Mouse (Mus musculus): ENCODE measurements around the gene Hoxd11. TPM values are rescaled to one million over a fixed set of nuclear protein-coding genes. Genes with fewer than 3 reads are reported as not detected.

The Hoxd11 gene
- total RNA-seq, 2 experiments from 2014 or later, result not detected

- no peak for TF ChIP-seq CTCF (conservative IDR thresholded peaks at IDR 0.05)
- no peak overlapping the region for H3K27ac ChIP-seq
- no peak for DNase-seq (ENCODE audit: low spot score in 2 of 2)
- no peak overlapping the region for H3K4me3 ChIP-seq
These were observed 48.9 kb downstream of the Hoxd11 start for GRCm38 (mm10) chr2:74728303-74728680.

DNA sequence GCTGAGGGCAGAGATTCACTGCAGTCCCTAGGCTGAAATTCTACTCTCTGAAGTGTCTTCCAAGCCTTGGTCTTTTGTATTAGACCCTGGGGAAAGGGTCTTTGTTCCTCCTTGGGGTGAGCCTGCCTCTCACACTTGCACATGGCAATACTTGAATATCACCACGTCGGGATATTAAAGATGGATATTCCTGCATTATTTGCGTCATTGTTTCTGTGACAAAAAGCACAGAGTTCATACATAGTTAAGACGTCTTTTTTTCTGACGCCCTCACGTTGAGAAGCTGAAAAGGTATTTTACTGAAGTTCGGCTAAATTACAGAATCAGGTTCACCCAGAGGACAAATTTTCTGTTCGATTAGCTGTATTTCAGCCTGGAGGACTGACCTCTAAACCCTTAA lies 51.0 kb downstream of the Hoxd11 start:
- DNase-seq (ENCODE audit: low spot score in 2 of 2), result no peak
- no peak for TF ChIP-seq CTCF (conservative IDR thresholded peaks at IDR 0.05)
- H3K4me3 ChIP-seq, result no peak overlapping the region
- no peak overlapping the region for H3K27ac ChIP-seq

DNA sequence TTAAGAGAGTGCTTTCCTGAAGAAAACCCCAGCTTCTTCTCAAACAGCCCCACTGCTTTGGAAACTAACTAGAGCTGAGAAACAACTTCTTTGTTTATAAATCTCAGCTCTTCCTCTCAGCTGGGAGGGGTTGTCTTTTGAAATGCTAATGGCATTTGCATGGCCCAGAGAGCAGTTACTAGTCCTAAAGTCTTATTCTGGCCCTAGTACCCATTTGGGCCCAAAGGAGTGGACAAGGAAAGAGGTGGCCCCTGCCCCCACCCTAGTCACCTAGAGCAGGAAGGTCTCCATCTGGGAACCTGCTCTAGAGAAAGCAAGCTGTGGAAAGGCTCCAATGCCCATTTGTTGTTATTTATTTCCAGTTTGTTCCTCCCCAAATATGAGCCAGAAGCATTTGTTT lies 51.7 kb downstream of the Hoxd11 start:
- no peak for TF ChIP-seq CTCF (conservative IDR thresholded peaks at IDR 0.05)
- no peak overlapping the region for H3K4me3 ChIP-seq
- H3K27ac ChIP-seq, result no peak overlapping the region
- no peak for DNase-seq (ENCODE audit: low spot score in 2 of 2)

DNA sequence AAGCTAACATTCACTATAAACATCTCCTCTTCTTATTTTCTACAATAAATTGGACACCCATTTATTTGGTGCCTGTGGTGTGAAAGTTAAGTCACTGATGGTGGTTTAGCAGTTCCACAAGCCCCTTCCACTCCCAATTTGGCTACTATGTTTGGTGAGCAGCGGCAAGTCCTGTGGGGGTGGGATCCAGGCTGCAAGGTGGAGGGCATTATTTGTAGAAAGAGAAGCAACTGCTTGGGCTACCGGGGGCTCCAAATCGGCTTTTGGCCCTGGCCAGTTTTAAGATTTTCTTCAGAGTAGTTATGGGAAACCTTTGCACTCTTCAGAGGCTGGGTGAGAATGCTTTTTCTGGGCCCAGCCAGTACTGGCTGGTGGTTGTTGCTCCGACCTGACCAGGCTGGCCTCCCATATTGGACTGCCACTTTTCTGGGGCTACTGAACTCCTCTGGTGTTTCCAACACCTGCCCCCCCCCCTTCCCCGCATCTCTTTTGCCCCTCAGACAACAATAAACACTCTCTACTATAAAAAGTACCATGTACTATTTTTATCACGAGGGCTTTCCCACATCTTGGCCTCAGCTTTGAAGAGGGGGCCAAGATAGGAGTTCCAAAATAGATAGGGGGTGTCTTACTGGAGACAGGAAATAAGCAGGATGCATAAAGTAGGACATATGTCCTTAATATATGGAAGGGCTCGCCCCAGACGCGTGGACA lies 52.6 kb downstream of the Hoxd11 start:
- H3K4me3 ChIP-seq, result no peak overlapping the region
- no peak overlapping the region for H3K27ac ChIP-seq
- TF ChIP-seq CTCF (conservative IDR thresholded peaks at IDR 0.05), result no peak
- DNase-seq (ENCODE audit: low spot score in 2 of 2), result no peak

GRCm38 (mm10) chr2:74732513-74733316 lies 53.4 kb downstream of the Hoxd11 start:
- no peak overlapping the region for H3K27ac ChIP-seq
- no peak overlapping the region for H3K4me3 ChIP-seq
- no peak for TF ChIP-seq CTCF (conservative IDR thresholded peaks at IDR 0.05)
- DNase-seq (ENCODE audit: low spot score in 2 of 2), result no peak

GRCm38 (mm10) chr2:74733317-74733661 lies 53.9 kb downstream of the Hoxd11 start:
- no peak for TF ChIP-seq CTCF (conservative IDR thresholded peaks at IDR 0.05)
- H3K27ac ChIP-seq, result no peak overlapping the region
- DNase-seq (ENCODE audit: low spot score in 2 of 2), result no peak
- no peak overlapping the region for H3K4me3 ChIP-seq

GRCm38 (mm10) chr2:74733765-74734164 lies 54.4 kb downstream of the Hoxd11 start:
- no peak overlapping the region for H3K27ac ChIP-seq
- no peak overlapping the region for H3K4me3 ChIP-seq
- DNase-seq (ENCODE audit: low spot score in 2 of 2), result no peak
- no peak for TF ChIP-seq CTCF (conservative IDR thresholded peaks at IDR 0.05)

- Histone ChIP-seq H3K27ac (no peak overlapping the region), H3K4me3 (no peak overlapping the region)
- no peak for TF ChIP-seq CTCF (conservative IDR thresholded peaks at IDR 0.05)
- no peak for DNase-seq (ENCODE audit: low spot score in 2 of 2)
These were observed 55.1 kb downstream of the Hoxd11 start for GRCm38 (mm10) chr2:74734451-74734850.

DNA sequence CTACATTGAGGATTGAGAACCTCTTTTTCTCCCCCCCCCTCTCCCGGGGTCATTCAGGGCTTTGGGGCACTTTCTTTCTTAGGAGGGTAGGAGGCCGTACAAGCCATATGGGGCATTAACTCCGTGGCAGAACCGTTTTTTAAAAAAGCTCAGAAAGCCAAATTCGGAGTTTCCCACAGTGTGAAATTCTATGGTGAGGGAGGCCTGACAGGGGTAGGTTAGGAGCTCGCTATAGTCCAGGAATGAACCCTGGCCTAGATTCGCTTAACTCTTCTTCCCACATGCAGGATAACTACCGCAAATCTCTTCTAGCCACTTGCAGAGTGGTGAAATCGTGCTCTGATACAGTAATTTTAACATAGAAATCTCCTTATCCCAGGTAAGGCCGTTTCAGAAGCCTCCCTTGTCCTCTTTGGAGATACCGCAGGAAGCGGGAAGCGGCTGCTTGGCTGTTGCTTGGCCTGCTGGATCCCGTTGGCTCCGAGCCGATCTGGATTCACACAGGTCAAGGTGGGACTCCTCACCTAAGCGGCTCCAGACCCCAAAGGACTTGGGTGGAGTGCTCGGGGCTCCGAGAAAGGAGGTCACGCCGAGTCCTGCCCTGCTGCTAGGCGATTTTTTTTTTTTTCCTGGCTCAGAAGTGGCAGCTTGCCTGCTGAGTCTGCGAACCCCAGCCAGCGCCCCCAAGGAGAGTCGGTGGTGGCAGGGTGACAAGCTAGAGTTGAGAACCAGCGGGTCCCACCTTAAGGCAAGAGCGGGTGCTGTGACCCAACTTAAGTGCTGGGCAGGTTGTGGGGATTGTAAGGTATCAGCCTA lies 55.8 kb downstream of the Hoxd11 start:
- DNase-seq (ENCODE audit: low spot score in 2 of 2), result no peak
- no peak overlapping the region for H3K4me3 ChIP-seq
- H3K27ac ChIP-seq, result no peak overlapping the region
- no peak for TF ChIP-seq CTCF (conservative IDR thresholded peaks at IDR 0.05)

DNA sequence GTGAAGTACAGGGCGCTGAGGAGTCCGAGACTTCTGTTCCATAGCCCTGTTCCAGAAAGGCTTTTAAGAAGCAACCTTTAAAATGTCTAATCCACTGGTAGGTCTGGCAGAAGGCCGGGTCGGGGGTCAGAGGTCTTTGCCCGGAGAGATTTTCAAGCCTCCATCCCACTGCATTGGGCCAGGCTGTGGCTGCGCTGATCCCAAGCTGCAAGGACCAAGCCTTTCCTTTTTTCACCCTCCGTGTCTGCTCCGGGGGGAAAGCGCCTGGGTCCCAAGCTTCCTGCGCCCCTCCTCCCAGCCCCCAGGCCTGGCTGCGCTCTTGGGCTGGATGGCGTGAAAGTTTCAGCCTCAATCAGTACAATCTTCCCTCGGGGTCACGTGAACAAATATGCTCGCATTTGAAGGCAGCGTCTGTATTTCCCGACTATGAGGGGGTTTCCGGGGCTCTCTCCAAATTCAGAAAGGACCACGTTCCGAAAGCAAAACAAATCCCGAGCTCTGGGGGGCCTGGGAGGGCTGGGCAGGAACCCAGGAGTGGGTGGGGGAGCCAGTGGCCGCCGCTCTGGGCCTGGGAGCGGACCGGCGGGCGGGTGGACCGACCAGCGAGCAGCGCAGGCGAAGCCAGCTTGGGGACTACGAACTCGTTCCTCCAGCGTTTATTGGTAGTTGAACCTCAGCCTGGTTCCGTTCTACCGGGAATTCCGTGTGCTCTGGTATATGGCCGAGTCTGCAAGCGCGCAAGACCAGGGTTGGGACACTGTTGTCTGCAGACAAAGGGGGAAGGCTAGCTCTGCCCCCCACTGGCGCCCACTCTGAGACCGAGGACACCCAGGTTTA lies 56.7 kb downstream of the Hoxd11 start:
- DNase-seq (ENCODE audit: low spot score in 2 of 2), result no peak
- Histone ChIP-seq H3K27ac (no peak overlapping the region), H3K4me3 (no peak overlapping the region)
- no peak for TF ChIP-seq CTCF (conservative IDR thresholded peaks at IDR 0.05)

Small RNA genes within 50 kb of the gene (microRNA-seq; reads per million reads assigned to microRNA genes)
- gene Gm44463, result 0 reads per million in 2 experiments
- 1.6 to 8.8 reads per million in 2 experiments for gene Mir10b

Other genes starting within 250 kb of the Hoxd11 start
- 10 to 100 TPM; 52.0 to 56.9 TPM for gene Lnpk, start 100.1 kb upstream of the Hoxd11 start, total RNA-seq (2021)
- not detected for gene Evx2, start 20.0 kb upstream of the Hoxd11 start, total RNA-seq (2021)
- gene Hoxd13, start 11.2 kb upstream of the Hoxd11 start, total RNA-seq (2021), result not detected
- not detected for gene Hoxd12, start 4.5 kb upstream of the Hoxd11 start, total RNA-seq (2021)
- not detected for gene Hoxd10, start 12.4 kb downstream of the Hoxd11 start, total RNA-seq (2021)
- gene Hoxd9, start 18.2 kb downstream of the Hoxd11 start, total RNA-seq (2021), result not detected
- not detected for gene Hoxd8, start 25.1 kb downstream of the Hoxd11 start, total RNA-seq (2021)
- not detected for gene Hoxd3, start 32.4 kb downstream of the Hoxd11 start, total RNA-seq (2021)
- gene Hoxd4, start 32.4 kb downstream of the Hoxd11 start, total RNA-seq (2021), result not detected
- gene Gm28230, start 47.2 kb downstream of the Hoxd11 start, total RNA-seq (2021), result not detected
- gene Hoxd1, start 83.4 kb downstream of the Hoxd11 start, total RNA-seq (2021), result under 1 TPM in 1 of 2 experiments, not detected in 1; 0.26 TPM
- 10 to 100 TPM; 41.8 to 42.8 TPM for gene Mtx2, start 146.2 kb downstream of the Hoxd11 start, total RNA-seq (2021)

All from layer of hippocampus, adult 2 months (tissue).